Mouse (Mus musculus) embryonic facial prominence, embryonic 14.5 days (tissue): ENCODE measurements at regions not wholly inside any gene's neighbourhood (a gene's known extent, or its start where the extent isn't known, plus 50 kb on each side); places are given as distances from the start of the nearest gene placed in this dataset.

Experiments
- ATAC-seq: fragments of 200-750 bp; cut with Nextera tagmentation; 2 replicates; pipeline ENCODE4 v1.8.0; 2017; ENCODE audit warnings: low read depth, moderate number of reproducible peaks, moderate TSS enrichment
- DNase-seq: peaks from one replicate; pipeline ENCODE4 v3.0.0-alpha.2; 2015; ENCODE audit warnings: low spot score
- H3K27ac ChIP-seq: fragments of 300-500 bp; sonication (generic); replicated peaks from 2 replicates; pipeline ENCODE4 v1.5.1; 2014; ENCODE audit warnings: low read depth, mild to moderate bottlenecking, low read length, moderate library complexity
- H3K27me3 ChIP-seq: fragments of 300-500 bp; sonication (generic); replicated peaks from 2 replicates; pipeline ENCODE4 v1.6.1; 2014; ENCODE audit warnings: low read length; ENCODE audit not compliant: control insufficient read depth, insufficient read depth
- H3K36me3 ChIP-seq: fragments of 300-500 bp; sonication (generic); 2 replicates; pipeline ENCODE4 v1.6.1; 2014; ENCODE audit warnings: low read length, mixed read lengths; ENCODE audit not compliant: control insufficient read depth, insufficient read depth
- H3K4me1 ChIP-seq: fragments of 300-500 bp; sonication (generic); 2 replicates; pipeline ENCODE4 v1.6.1; 2014; ENCODE audit warnings: antibody characterized with exemption, low read length; ENCODE audit not compliant: control insufficient read depth, insufficient read depth
- H3K4me2 ChIP-seq: fragments of 300-500 bp; sonication (generic); 2 replicates; pipeline ENCODE4 v1.6.1; 2014; ENCODE audit warnings: low read depth, mild to moderate bottlenecking, low read length, moderate library complexity, mixed read lengths
- H3K4me3 ChIP-seq: fragments of 300-500 bp; sonication (generic); 2 replicates; pipeline ENCODE4 v1.5.1; 2014; ENCODE audit warnings: low read depth, mild to moderate bottlenecking, low read length
- H3K9ac ChIP-seq: fragments of 300-500 bp; sonication (generic); 2 replicates; pipeline ENCODE4 v1.6.1; 2014; ENCODE audit warnings: low read depth, mild to moderate bottlenecking, low read length, moderate library complexity, mixed read lengths
- H3K9me3 ChIP-seq: fragments of 300-500 bp; sonication (generic); 2 replicates; pipeline ENCODE4 v1.6.1; 2016; ENCODE audit warnings: low read length; ENCODE audit not compliant: control insufficient read depth
- WGBS: fragments of 180-500 bp; shearing (Covaris S2); extraction: QIAGEN DNeasy Blood & Tissue Kit; methylation state at CpG from one replicate; pipeline ENCODE4 v1.1.7; 2014; 5-methylcytosine and 5-hydroxymethylcytosine counted together

GRCm38 (mm10) chr17:83297379-83298121, 53.2 kb upstream of the Eml4 start:
- no peak for DNase-seq
- Histone ChIP-seq H3K27ac (no peak overlapping the region), H3K4me2 (no peak overlapping the region), H3K4me3 (no peak overlapping the region), H3K9me3 (no peaks in the 10 kb centered on the region), H3K9ac (no peak overlapping the region), H3K27me3 (no peaks in the 10 kb centered on the region), H3K4me1 (no peaks in the 10 kb centered on the region), H3K36me3 (no peaks in the 10 kb centered on the region)
- ATAC-seq: no peak
- WGBS: 80% methylated on average over 6 of the region's 6 CpGs
